Mouse (Mus musculus): ENCODE results near the gene Fhod1.

The Fhod1 gene

GRCm38 (mm10) chr8:105317941-105318340 is 29.8 kb downstream of the Fhod1 start:
- no peak for DNase-seq (ENCODE audit: low spot score)

GRCm38 (mm10) chr8:105315073-105315769 is 32.5 kb downstream of the Fhod1 start:
- DNase-seq (ENCODE audit: low spot score) = no peak

- DNase-seq (ENCODE audit: low spot score) = no peak
These were observed 33.9 kb downstream of the Fhod1 start for GRCm38 (mm10) chr8:105313622-105314402.

- DNase-seq (ENCODE audit: low spot score) = no peak
These were observed 34.8 kb downstream of the Fhod1 start for GRCm38 (mm10) chr8:105312891-105313481.

GRCm38 (mm10) chr8:105311718-105312117 is 36.0 kb downstream of the Fhod1 start:
- DNase-seq (ENCODE audit: low spot score) = no peak

GRCm38 (mm10) chr8:105310118-105310517 is 37.6 kb downstream of the Fhod1 start:
- no peak for DNase-seq (ENCODE audit: low spot score)

- no peak for DNase-seq (ENCODE audit: low spot score)
These were observed 38.5 kb downstream of the Fhod1 start for GRCm38 (mm10) chr8:105309142-105309847.

GRCm38 (mm10) chr8:105308428-105308827 is 39.3 kb downstream of the Fhod1 start:
- no peak for DNase-seq (ENCODE audit: low spot score)

GRCm38 (mm10) chr8:105307670-105308069 is 40.1 kb downstream of the Fhod1 start:
- no peak for DNase-seq (ENCODE audit: low spot score)

DNA sequence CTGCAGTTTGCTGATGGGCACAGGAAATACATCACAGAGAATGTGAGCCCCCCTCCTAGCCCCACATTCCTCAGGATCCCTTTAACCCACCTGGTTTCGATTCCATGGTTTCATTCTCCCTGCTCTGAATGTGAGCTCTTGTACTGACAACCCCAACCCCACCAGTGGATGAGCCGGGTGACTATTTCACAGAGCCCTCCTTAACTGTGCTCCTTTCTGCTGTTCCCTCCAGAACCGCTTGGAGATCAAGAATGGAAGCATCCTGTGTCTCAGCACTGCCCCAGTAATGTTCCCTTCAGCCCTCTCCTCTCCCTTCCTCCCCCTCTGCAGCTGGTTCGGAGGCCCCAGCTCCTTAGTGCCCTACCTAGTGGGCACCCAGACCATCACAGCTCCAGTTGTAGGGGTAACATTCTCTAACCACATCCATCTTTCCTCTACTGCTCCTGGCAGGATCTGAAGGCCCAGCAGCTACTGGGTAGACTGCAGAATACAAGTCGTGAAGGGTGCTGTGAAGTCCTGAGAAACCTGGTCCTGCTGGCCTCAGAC is 41.5 kb downstream of the Fhod1 start:
- DNase-seq (ENCODE audit: low spot score) = no peak

GRCm38 (mm10) chr8:105305211-105306145 is 42.3 kb downstream of the Fhod1 start, which contains the start of gene Elmo3:
Gene Elmo3, plus strand, starts transcription at chr8:105305601.
- no peak for DNase-seq (ENCODE audit: low spot score)

GRCm38 (mm10) chr8:105304325-105305210 is 43.2 kb downstream of the Fhod1 start:
- DNase-seq (ENCODE audit: low spot score) = no peak

DNA sequence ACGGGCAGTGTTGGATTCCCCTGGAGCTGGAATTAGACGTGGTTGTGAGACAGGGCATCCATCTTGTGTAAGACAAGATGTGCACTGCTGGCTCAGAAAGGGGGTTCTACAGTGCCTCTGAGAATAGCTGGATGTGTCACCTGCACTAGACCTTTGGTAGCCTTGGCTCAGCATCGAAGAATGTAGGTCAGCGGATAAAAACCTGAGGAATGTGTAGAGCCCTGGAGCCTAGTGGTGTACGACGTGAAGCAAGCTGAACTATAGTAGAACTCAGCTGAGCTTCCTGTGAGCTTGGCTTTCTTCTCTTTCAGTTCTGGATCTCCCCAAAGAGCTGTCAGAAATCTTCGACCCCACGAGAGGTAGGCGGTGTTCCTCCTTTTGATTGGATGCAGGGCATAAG is 43.9 kb downstream of the Fhod1 start:
- DNase-seq (ENCODE audit: low spot score) = no peak

DNA sequence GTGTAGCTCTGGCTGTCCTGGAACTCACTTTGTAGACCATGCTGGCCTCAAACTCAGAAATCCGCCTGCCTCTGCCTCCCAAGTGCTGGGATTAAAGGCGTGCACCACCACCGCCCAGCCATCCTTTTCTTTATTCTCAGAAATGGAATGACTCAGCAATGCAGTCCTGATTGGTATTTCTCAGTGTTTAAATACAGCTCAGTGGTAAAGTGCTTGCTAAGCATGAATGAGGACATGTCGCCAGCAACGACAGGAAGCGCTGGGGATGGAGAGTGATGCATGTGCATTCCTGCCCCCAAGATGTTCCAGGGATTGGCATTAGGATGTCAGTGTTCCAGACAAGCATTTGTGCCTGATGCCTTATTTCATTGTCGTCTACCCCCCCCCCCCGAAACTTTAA is 44.4 kb downstream of the Fhod1 start:
- DNase-seq (ENCODE audit: low spot score) = no peak

DNA sequence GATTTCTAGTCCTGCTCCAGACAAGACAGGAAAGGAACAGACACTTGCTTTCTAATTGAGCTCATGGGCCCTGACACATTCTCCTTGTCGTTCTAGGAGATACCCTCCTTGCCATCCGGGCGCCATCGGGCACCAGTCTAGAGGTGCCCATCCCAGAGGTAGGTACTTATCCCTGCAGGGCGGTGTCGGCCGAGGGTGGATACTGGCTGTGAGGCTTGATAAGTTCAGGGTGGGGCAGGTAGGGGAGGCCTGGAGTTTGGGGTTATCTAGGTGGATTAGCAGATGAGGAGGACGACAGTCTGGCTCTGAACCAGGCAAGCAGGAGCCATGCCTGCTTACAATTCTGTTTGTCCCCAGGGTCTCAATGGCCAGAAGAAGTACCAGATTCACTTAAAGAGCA is 47.8 kb downstream of the Fhod1 start:
- DNase-seq (ENCODE audit: low spot score) = no peak

GRCm38 (mm10) chr8:105298351-105299252 is 49.2 kb downstream of the Fhod1 start:
- no peak for DNase-seq (ENCODE audit: low spot score)

DNA sequence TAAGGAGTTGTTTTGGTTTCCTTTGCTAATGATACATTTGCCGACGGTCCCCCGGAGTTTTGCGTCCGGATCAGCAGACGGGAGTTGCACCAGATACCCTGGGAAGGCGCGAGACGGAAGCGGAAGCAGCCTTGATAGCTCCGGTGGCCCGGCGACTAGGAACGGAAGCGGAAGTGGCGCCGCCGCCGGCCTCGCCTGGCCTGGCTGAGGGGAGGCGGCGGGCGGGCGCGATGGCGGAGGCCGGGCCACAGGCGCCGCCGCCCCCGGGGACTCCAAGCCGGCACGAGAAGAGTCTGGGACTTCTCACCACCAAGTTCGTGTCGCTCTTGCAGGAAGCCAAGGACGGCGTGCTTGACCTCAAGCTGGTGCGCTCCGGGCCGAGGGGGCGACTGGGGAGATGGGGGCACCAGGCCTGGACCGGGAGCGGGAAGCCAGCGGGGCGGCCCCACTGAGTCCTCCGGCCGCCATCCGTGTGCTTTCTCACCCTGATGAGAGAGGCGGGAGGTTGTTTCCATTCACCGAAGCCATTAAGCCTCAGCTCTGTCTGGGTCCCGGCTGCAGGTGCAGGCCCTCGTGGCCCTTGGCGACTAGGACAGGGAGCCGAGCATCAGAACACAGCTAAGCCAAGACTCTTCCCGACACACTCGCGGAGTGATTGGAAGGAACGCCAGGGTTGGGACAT is 50.1 kb downstream of the Fhod1 start, which contains the start of gene E2f4:
TSS of gene E2f4 (plus strand) at position 153 of the 682 bp plus-strand sequence.
- peak; percentile 71 for DNase-seq (ENCODE audit: low spot score)

DNA sequence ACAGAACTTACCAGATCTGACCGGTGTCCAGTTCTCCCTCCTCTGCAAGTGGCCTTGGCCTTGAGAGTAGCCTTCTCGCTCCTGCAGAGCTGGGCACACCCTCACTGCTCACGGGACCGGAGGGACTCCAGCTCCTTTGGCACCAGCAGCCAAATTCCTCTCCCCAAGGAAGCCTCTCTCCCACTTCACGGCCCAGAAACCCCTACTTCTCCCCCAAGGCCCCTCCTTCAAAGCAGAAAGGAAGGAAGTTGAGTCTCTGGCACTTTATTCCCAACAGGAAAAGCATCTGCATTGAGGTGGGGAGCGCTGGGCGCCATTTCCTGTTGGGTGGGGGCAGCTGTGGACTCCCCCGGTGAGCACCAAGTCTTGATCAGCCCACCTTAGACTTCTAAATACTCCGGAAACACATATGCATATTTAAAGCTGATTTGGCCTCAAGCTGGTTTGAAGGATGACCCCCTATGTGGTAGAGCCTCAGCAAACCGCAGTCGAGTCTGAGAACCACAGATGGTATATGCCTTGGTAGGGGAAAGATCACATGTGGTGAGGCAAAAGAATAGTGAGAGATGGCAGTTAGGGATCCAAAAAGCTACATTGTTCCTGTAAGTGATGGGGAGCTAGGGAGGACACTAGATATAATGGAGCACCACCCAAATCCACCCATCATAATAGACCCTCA is 51.7 kb downstream of the Fhod1 start, which contains the start of gene Exoc3l:
TSS of gene Exoc3l (minus strand) at position 207 of the 679 bp plus-strand sequence.
- no peak for DNase-seq (ENCODE audit: low spot score)
